Mouse (Mus musculus) kidney, adult 2 months (tissue): ENCODE measurements around the gene 9430097D07Rik.

Experiments
- CTCF ChIP-seq: fragments of 200-500 bp; conservative IDR thresholded peaks from 2 replicates; pipeline ENCODE4 v1.5.1; 2011; ENCODE audit warnings: low read depth, mild to moderate bottlenecking, control low read depth, low read length, moderate library complexity, mixed read lengths; ENCODE audit not compliant: insufficient read depth, insufficient read length
- POLR2A ChIP-seq: fragments of 200-500 bp; IDR thresholded peaks from one replicate; pipeline ENCODE4 v1.6.1; 2011; ENCODE audit warnings: low read depth, low read length, control low read depth

GRCm38 (mm10) chr2:32568149-32568548 is 7.3 kb downstream of the 9430097D07Rik start:
- TF ChIP-seq CTCF = no peak
- no peak for TF ChIP-seq POLR2A
